Mouse (Mus musculus) ES-E14 (cell line): ENCODE results near the gene Herpud1. TPM values are rescaled to one million over a fixed set of nuclear protein-coding genes. Genes with fewer than 3 reads are reported as not detected.

Experiments
- DNase-seq: peaks from one replicate; pipeline ENCODE4 v3.0.0-alpha.2; 2013; ENCODE audit warnings: low read depth, low spot score
- H3K27ac ChIP-seq: 2 replicates; pipeline ENCODE4 v1.5.1; 2012; ENCODE audit warnings: low read depth, mild to moderate bottlenecking, low read length, moderate library complexity, mixed read lengths; ENCODE audit not compliant: poor library complexity, insufficient read depth, severe bottlenecking
- H3K36me3 ChIP-seq: 2 replicates; pipeline ENCODE4 v1.6.1; 2012; ENCODE audit warnings: mild to moderate bottlenecking, low read length, moderate library complexity, mixed read lengths; ENCODE audit not compliant: control insufficient read depth, poor library complexity, insufficient read depth, severe bottlenecking
- H3K4me1 ChIP-seq, 2 experiments: fragments of 150-350 bp in 1 of 2; sonication (generic) in 1 of 2; 2 replicates each; pipeline ENCODE4 v1.6.1; 2012; ENCODE audit warnings: low read length in 2 of 2, mild to moderate bottlenecking in 1 of 2, mixed read lengths in 1 of 2; ENCODE audit not compliant: control insufficient read depth in 2 of 2, insufficient read depth in 2 of 2, poor library complexity in 1 of 2
- H3K4me3 ChIP-seq, 2 experiments: fragments of 150-350 bp in 1 of 2; sonication (generic) in 1 of 2; 2 replicates each; pipeline ENCODE4 v1.5.1; 2012; ENCODE audit warnings: low read length in 2 of 2, low read depth in 1 of 2, mild to moderate bottlenecking in 1 of 2, mixed read lengths in 1 of 2; ENCODE audit not compliant: insufficient read depth in 1 of 2, poor library complexity in 1 of 2, severe bottlenecking in 1 of 2
- H3K9ac ChIP-seq: 2 replicates; pipeline ENCODE4 v1.6.1; 2012; ENCODE audit warnings: low read depth, mild to moderate bottlenecking, low read length, mixed read lengths; ENCODE audit not compliant: poor library complexity, insufficient read depth, severe bottlenecking
- H3K9me3 ChIP-seq: fragments of 150-350 bp; sonication (generic); 2 replicates; pipeline ENCODE4 v1.6.1; 2012; ENCODE audit warnings: low read depth, mild to moderate bottlenecking, low read length; ENCODE audit not compliant: control insufficient read depth, insufficient read depth
- CHD2 ChIP-seq: IDR thresholded peaks from 2 replicates; pipeline ENCODE4 v1.6.1; 2014; ENCODE audit warnings: mild to moderate bottlenecking, low read depth, low read length, inconsistent platforms
- HCFC1 ChIP-seq: IDR thresholded peaks from 2 replicates; pipeline ENCODE4 v1.6.1; 2012; ENCODE audit warnings: low read length, inconsistent platforms, borderline replicate concordance; ENCODE audit not compliant: insufficient read depth
- MAFK ChIP-seq: IDR thresholded peaks from 2 replicates; pipeline ENCODE4 v1.6.1; 2014; ENCODE audit warnings: mild to moderate bottlenecking, low read depth, low read length, inconsistent platforms; ENCODE audit not compliant: insufficient read depth
- ZC3H11A ChIP-seq: IDR thresholded peaks from 2 replicates; pipeline ENCODE4 v1.6.1; 2012; ENCODE audit warnings: low read depth, mild to moderate bottlenecking, inconsistent platforms, low read length, borderline replicate concordance
- ZNF384 ChIP-seq: IDR thresholded peaks from 2 replicates; pipeline ENCODE4 v1.6.1; 2012; ENCODE audit warnings: low read depth, low read length, inconsistent platforms
- in situ Hi-C, 2 experiments: fragments of 600-800 bp; cut with MboI; formaldehyde crosslinking; loops; one replicate each; pipeline ENCODE4 v1.15.1; 2025; ENCODE audit warnings: low sequenced_read_pairs in 2 of 2, inconsistent platforms in 1 of 2; ENCODE audit not compliant: unreplicated experiment in 2 of 2
- total RNA-seq: library from RNA; depleted of rRNA; stranded (reverse); fragments of 300-350 nt; gene quantifications from 2 replicates; pipeline ENCODE4 v1.2.3, GENCODE M21; 2012

Gene Herpud1
- total RNA-seq, 1 experiment, result 50.4 TPM

GRCm38 (mm10) chr8:94372955-94373599 is 13.2 kb upstream of the Herpud1 start:
- no peak overlapping the region for H3K27ac ChIP-seq
- H3K4me1 ChIP-seq, result no peaks in the 10 kb centered on the region
- no peak for DNase-seq
- in situ Hi-C loops, result no loop called here
- H3K9ac ChIP-seq, result no peak overlapping the region
- no peak for TF ChIP-seq ZC3H11A
- TF ChIP-seq HCFC1, result no peak
- TF ChIP-seq ZNF384, result no peak
- TF ChIP-seq CHD2, result no peak
- H3K4me3 ChIP-seq, result no peak overlapping the region
- no peaks in the 10 kb centered on the region for H3K36me3 ChIP-seq
- H3K9me3 ChIP-seq, result no peaks in the 10 kb centered on the region

GRCm38 (mm10) chr8:94375551-94375991 is 10.7 kb upstream of the Herpud1 start:
- no peaks in the 10 kb centered on the region for H3K36me3 ChIP-seq
- TF ChIP-seq HCFC1 (no peak), MAFK (no peak), CHD2 (no peak), ZNF384 (no peak), ZC3H11A (no peak)
- no peak overlapping the region for H3K4me3 ChIP-seq
- no peak overlapping the region for H3K27ac ChIP-seq
- no peak overlapping the region for H3K9ac ChIP-seq
- H3K9me3 ChIP-seq, result no peaks in the 10 kb centered on the region
- DNase-seq, result no peak
- in situ Hi-C loops, result no loop called here
- no peaks in the 10 kb centered on the region for H3K4me1 ChIP-seq

- TF ChIP-seq CHD2 (no peak), ZNF384 (no peak), ZC3H11A (no peak), HCFC1 (no peak), MAFK (no peak)
These were observed 10.1 kb upstream of the Herpud1 start for GRCm38 (mm10) chr8:94376176-94376575.

GRCm38 (mm10) chr8:94376580-94376979 is 9.7 kb upstream of the Herpud1 start:
- Histone ChIP-seq H3K4me1 (no peaks in the 10 kb centered on the region), H3K4me3 (no peak overlapping the region), H3K27ac (no peak overlapping the region), H3K36me3 (no peaks in the 10 kb centered on the region), H3K9ac (no peak overlapping the region), H3K9me3 (no peaks in the 10 kb centered on the region)
- TF ChIP-seq HCFC1 (no peak), CHD2 (no peak), MAFK (no peak), ZNF384 (no peak), ZC3H11A (no peak)
- in situ Hi-C loops, result no loop called here
- DNase-seq, result no peak

More at GRCm38 (mm10) chr8:94376176-94376575, 10.1 kb upstream of the Herpud1 start:
- no peaks in the 10 kb centered on the region for H3K4me1 ChIP-seq
- in situ Hi-C loops, result no loop called here
- no peak overlapping the region for H3K27ac ChIP-seq
- H3K9ac ChIP-seq, result no peak overlapping the region
- H3K9me3 ChIP-seq, result no peaks in the 10 kb centered on the region
- H3K4me3 ChIP-seq, result no peak overlapping the region
- DNase-seq, result no peak
- no peaks in the 10 kb centered on the region for H3K36me3 ChIP-seq

GRCm38 (mm10) chr8:94377031-94377430 is 9.2 kb upstream of the Herpud1 start:
- H3K9ac ChIP-seq, result no peak overlapping the region
- no peak overlapping the region for H3K4me3 ChIP-seq
- in situ Hi-C loops, result no loop called here
- TF ChIP-seq ZC3H11A (no peak), MAFK (no peak), ZNF384 (no peak), HCFC1 (no peak), CHD2 (no peak)
- H3K9me3 ChIP-seq, result no peaks in the 10 kb centered on the region
- no peak for DNase-seq
- no peak overlapping the region for H3K27ac ChIP-seq
- no peaks in the 10 kb centered on the region for H3K4me1 ChIP-seq
- H3K36me3 ChIP-seq, result no peaks in the 10 kb centered on the region
